Mouse (Mus musculus) frontal cortex, postnatal 36 days (tissue): ENCODE results near the gene Rufy3.
"Not testable (repeated sequence)": the region's sequence is repeated elsewhere in the genome, so short reads cannot be mapped to it uniquely, and the experiment has no call there.

Source experiments
- DNase-seq, 2 experiments: peaks; one replicate each; pipeline ENCODE4 v3.0.0; 2022; ENCODE audit warnings: low spot score in 2 of 2

Rufy3 gene

DNA sequence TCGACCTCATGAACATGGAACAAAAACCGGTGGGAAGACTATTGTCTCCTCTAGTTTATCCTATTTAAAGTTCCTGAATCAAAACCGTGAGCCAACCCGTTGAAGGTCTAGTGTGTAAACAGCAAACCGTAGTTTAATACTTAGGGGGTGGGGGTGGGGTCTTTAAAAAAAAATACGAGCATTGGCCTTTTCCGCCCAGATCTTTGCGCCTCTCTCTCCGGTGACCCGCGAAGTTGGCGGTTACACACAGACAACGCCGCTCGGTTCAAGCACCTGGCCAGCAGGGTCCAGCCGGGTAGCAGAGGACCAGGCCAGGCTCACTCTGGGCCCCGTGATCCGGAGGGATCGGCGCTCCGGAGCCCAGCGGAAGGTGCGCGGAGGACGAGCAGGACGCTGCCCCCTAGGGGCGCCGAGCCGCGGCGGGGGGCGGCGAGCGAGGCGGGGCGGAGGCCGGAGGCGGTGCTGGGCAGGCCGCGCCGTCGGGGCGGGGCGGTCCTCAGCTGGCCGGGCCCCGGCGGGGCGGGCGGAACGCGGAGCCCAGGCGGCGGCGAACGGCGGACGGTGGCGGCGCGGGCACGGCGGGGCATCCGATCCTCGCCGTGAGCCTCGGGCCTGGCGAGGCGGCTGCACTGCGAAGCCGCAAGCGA, at the start of gene Rufy3:
TSS of gene Rufy3 (plus strand) at position 540 of the 647 bp plus-strand sequence.
- DNase-seq, result peak; percentile 66 to 68

DNA sequence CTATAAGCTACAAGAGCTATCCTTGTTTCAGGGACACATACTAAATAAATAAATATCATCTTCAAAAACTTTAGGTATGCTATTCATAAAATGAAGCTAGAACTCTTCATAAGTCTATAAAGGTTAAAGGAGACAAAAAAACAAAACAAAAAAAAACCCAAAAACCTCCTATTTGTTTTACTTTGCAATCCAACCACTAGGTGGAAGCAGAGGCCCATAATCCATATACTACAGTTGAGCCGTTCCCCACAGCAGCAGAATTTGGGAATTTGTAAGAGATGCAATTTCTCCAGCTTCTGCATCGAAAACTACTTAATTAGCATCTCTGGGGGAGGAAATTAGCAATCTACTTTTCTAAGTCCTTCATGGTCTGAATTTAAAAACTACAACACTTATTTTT, 45.6 kb upstream of the Rufy3 start:
- DNase-seq, result peak in 1 of 2 experiments; percentile 13

DNA sequence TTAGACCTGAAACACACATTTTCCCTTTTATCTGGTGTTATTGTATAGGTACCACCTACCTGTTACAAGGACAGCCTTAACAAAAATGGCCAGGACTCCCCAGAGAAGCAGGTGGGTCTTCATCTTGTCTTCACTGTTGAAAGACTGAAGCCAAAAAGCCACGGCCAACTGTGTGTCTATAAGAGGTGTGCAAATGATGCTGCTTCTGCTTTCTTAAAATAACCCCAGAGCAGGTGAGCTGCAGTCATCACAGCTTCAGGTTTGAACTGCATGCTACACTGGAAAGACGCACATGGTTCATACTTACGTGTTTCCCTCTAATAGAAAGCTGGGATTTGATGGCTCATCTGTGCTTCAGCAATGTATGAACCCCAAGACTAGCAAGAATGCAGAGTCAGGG, 37.2 kb upstream of the Rufy3 start, which contains the start of gene Jchain:
TSS of gene Jchain (minus strand) at position 235 of the 400 bp plus-strand sequence.
- no peak for DNase-seq

- no peak for DNase-seq
These were observed 33.9 kb upstream of the Rufy3 start for GRCm38 (mm10) chr5:88530908-88531307.

DNA sequence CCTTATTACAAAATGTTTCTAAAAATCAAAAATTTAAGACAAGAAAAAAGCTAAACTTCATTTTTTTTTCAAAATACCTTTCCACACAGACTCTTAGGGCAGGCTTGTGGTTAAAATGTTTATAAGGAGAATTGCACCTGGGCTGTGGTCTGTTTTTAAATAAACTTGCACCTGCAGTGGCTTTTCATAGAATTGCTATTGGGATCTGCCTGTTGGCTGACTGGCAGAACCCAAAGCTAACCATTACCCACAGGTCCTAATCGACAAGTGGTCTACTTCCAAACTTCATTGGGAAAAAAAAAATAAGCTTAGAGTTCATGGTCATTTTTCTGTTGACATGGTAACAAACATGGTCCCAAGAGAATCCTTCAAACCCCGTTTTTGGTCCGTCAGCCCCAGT, 30.1 kb upstream of the Rufy3 start:
- DNase-seq, result no peak

- DNase-seq, result no peak
These were observed 24.0 kb upstream of the Rufy3 start for GRCm38 (mm10) chr5:88540845-88541244.

GRCm38 (mm10) chr5:88542651-88543282, 22.1 kb upstream of the Rufy3 start:
- DNase-seq, result peak in 1 of 2 experiments; percentile 37

DNA sequence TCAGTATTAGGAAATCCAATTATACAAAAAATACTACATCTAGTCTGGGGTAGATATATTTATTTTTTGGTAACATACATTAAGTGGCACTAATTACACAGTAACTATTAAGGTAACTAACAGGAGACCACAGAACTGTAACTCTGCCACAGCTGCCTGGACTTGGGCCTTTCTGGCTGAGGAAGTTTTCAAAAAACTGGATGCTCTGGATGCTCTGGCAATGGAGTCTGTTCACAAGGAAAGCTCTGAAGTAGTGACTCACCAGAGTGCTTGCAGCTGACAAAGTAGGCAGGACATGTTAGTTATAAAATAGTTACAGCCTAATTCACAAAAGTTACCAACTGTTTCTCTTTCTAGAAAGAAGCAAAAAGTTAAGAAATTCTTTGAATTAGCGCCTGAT, 20.4 kb upstream of the Rufy3 start:
- not testable (repeated sequence) for DNase-seq

DNA sequence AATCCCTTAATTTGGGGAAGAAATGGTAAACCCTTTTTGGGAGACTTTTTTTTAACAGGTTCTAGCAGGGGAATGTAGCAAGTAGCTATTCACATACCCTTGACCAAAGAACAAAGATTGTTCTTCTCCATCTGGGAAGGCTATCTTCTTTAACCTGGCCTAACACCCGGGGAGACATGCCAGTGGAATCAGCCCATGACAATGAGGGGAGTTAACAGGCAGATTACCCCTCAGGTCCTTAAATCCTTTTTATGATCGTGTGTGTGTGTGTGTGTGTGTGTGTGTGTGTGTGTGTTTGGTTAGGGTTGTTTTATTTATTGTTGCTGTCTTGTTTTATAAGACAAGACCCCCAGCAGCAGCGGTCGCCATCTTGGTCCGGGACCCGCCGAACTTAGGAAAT, 19.3 kb upstream of the Rufy3 start:
- DNase-seq, result no peak

GRCm38 (mm10) chr5:88553271-88554085, 11.4 kb upstream of the Rufy3 start:
- DNase-seq, result no peak

DNA sequence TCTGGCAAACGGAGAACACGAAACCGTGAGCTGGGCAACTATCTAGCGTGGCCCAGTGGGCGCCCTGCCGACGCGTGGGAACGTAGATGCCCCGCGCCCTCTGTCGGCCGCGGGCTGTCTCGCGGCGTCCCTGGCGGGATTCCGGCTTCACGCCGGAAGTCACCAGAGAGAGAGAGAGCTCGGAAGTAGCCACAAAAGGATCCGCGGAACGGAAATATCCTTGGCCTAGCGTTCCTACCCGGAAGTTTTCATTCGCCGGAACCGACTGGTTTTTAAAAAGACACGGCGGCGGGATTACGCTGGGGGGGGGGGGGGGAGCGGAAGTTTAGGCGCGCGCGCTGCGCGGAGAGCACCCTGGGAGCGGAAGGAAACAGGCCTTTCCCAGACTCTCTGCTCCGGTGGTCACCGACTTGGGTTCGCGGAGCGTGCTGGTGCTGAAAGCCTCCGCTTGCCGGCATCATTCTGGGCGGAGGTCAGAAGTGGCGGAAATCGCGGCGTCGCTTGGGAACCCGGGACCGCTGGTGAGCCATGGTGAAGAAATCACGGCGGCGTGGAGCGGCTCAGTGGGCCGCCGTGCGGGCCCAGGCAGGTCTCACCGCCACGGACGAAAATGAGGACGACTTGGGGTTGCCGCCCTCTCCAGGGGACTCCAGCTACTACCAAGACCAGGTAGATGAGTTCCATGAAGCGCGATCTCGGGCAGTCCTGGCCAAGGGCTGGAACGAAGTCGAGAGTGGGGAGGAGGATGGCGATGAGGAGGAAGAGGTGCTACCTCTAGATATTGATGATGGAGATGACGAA, 10.6 kb upstream of the Rufy3 start, which contains the start of gene Utp3:
TSS of gene Utp3 (plus strand) at position 377 of the 801 bp plus-strand sequence.
- peak; percentile 92 to 97 for DNase-seq

- no peak for DNase-seq
These were observed 5.8 kb upstream of the Rufy3 start for GRCm38 (mm10) chr5:88558991-88559390.

- DNase-seq, result peak in 1 of 2 experiments; percentile 10
These were observed 3.6 kb upstream of the Rufy3 start for GRCm38 (mm10) chr5:88561080-88561814.

DNA sequence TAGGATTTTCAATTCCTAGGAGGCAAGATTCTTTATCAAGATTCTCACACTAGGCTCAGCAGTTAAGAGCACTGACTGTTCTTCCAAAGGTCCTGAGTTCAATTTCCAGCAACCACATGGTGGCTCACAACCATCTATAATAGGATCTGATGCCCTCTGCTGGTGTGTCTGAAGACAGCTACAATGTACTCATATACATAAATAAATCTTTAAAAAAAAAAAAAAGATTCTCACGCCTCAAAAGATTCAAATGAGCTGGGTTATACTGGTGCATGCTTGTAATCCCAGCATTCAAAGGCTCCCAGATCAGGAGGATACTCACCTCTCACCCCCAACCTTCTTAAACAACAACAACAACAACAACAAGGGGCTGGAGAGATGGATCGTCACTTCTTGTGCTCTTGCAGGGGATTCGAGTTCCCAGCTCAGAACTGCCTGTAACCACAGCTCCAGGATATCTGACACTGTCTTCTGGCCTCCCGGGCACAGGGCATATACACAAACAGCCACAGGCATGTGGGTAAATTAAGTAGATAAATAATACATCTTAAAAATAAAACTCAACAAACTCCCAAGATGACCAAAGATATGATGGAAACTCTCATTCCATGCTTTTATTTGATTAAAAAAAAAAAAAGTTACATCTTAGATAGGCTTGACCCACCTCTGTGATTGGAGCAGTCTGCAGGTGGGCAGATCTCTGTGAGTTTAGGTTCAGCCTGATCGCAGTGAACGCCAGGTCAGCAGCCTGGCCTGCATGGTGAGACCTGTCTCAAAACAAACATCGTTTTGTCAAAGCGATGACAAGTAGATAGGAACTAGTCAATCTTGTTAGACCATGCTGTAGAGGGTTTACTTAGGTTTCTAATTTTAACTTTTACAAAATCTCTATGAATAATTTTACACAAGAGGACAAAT, 1.7 kb upstream of the Rufy3 start:
- DNase-seq, result no peak

- DNase-seq, result peak in 1 of 2 experiments; percentile 50
These were observed 551 bp downstream of the Rufy3 start for GRCm38 (mm10) chr5:88565148-88566033.

GRCm38 (mm10) chr5:88566034-88566841, 1.4 kb downstream of the Rufy3 start:
- DNase-seq, result no peak

DNA sequence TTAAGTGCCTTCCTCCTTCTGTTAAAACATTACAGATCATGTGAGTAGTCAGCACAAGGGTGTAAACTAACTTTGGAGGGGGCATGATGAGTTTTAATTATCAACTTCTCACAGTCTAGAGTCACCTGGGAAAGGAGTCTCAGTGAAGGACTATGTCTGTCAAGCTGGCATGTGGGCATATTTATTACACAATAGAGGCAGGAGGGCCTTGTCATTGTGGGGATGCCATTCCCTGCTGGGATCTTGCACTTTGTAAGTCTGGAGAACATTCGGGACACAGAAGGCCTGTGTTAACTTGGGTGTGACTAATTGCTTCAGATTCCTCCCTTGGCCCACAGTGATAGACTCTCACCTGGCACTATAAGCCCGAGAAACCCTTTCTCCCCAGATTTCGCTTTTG, 4.7 kb downstream of the Rufy3 start:
- no peak for DNase-seq

DNA sequence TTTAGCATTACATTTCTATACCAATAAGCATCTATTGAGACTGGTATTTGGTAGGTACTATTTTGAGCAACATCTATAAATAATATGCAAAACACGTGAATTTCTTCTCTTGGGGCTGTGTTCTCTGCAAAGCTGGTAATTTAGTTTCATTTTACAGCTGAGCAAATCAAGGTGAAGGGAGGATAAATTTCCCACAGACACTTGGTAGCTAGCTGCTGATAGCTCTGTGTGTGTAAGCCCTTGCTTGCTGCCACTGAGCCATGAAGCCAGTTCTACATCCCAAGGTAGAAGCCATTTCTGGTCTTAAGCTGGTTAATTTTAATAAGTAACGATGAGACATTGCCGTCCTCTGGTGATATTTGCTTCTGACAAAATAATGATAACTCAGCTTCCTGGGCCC, 10.0 kb downstream of the Rufy3 start:
- no peak for DNase-seq
